Mouse (Mus musculus): ENCODE measurements around the gene Lrp6. TPM values are rescaled to one million over a fixed set of nuclear protein-coding genes. Genes with fewer than 3 reads are reported as not detected.
A peak's percentile ranks its signal among the peaks of the same experiment; 100 is the strongest.

Lrp6 gene
- total RNA-seq, 1 experiment from 2014 or later, result 56.0 TPM

DNA sequence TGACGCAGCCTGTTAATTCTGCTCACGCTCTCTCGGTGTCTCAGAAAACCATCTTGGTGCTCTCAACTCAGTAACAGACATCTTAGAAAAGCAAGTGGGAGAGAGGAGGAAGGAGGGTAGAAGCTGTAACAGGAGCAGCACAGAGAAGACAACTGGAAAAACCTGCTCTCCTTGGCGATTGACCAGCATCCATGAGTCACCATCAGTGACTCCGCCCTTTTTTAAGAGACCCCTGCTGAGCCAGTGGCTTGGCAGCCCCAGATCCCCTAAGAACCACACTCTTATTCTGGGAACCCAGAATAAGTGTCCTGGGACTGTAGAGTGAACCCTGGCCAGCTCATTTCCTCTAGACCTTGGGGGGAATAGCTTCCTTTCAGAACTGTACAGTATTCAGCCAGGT lies 159.5 kb downstream of the Lrp6 start:
- no peak for ATAC-seq (replicated peaks; ENCODE audit: low read depth, poor library complexity, severe bottlenecking)

DNA sequence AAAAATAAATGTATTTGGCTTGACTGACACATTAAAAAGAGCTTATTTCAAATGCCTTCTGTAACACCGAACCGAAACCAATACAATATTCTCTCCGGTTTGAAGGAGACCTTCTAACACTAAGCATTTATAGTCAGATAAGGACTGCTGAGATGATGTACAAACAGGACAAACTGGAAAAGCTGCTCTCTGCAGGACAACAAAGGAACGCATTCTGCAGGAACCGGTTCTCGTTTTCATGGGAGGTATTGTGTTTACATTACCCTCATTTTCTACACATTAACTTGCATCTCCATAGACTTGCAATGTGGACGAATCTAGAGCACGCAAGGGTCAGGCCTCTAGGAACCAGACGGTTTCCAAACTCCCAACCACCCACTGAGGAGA lies 163.1 kb downstream of the Lrp6 start:
- no peak for ATAC-seq (replicated peaks; ENCODE audit: low read depth, poor library complexity, severe bottlenecking)

DNA sequence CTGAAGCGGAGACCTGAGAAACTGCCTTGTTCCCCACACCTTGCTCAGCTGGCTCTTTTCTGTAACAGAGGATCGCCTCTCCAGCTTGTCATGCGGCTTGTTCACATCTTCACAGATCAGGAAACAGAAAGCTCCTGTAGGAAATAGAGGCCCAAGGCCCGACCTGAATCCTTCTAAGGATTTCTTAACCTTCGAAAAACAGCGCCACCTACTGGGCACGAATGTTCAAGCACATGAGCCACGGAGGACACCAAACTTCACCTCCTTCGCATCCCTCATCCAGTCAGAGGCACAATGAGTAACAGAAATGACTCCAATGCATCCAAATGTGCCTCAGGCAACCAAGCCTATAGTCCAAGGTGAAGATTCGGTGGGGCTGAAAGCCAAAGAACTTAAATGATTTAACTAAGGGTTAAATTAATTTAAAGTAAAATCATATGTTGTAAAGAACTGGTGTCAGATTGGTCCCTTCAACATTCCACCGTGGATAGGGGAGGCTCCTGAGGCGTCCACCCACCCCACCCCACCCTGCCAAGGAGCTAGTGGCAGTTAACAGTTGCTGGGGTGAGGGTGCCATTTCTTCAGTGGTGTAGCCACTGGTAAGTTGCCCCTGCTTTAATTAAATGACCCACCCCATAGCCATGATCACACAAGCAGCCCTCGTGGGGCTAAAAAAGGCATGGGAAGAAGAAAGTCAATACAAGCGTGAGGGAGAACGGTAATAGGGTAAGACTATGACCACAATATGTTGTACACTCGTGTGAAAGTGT lies 163.7 kb downstream of the Lrp6 start:
- ATAC-seq (replicated peaks; ENCODE audit: low read depth, poor library complexity, severe bottlenecking), result peak; percentile 95

Other genes starting within 250 kb of the Lrp6 start
- 0.78 and 3.0 TPM in 2 replicates for gene Bcl2l14, start 170.6 kb downstream of the Lrp6 start, total RNA-seq (2017)
- 4.8 and 6.1 TPM in 2 replicates for gene Mansc1, start 65.5 kb upstream of the Lrp6 start, total RNA-seq (2017)
- gene Borcs5, start 72.5 kb upstream of the Lrp6 start, total RNA-seq (2017), result 12.4 and 13.4 TPM in 2 replicates
- 4.9 and 9.5 TPM in 2 replicates for gene Dusp16, start 225.7 kb upstream of the Lrp6 start, total RNA-seq (2017)